Mouse (Mus musculus) liver, adult 2 months (tissue): ENCODE results near the gene Selplg.

ENCODE experiments used
- CTCF ChIP-seq: fragments of 200-500 bp; IDR thresholded peaks from 2 replicates; pipeline ENCODE4 v1.5.1; 2011; ENCODE audit warnings: low read depth, low read length, control low read depth
- POLR2A ChIP-seq: fragments of 200-500 bp; IDR thresholded peaks from 2 replicates; pipeline ENCODE4 v1.6.1; 2011; ENCODE audit warnings: low read length, control low read depth; ENCODE audit not compliant: insufficient read depth; ENCODE audit errors: extremely low read depth

DNA sequence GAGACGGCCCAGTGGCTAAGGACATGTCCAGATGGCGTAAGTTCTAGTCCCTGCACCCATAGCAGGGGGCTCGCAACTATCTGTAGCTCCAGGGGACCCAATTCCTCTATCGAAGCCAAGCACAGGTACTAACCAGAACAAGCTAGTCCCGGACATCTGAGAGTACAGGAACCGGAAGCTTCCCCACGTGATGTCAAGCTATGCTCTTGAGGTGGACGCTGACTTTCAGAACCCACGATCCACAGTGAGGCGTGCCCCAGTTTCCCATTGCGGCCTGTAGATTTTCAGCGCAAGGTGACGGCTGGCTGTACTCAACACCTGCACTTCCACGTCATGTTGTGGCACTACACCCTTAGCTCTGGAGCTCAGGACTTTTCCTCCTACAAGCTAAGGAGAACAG lies 48.7 kb upstream of the Selplg start:
- TF ChIP-seq CTCF (no peak), POLR2A (no peak)
